Mouse (Mus musculus) stomach, embryonic 15.5 days (tissue): ENCODE measurements around the gene Col5a3. TPM values are rescaled to one million over a fixed set of nuclear protein-coding genes. Genes with fewer than 3 reads are reported as not detected.

Source experiments
- ATAC-seq: fragments of 200-750 bp; cut with Nextera tagmentation; 2 replicates; pipeline ENCODE4 v1.8.0; 2017; ENCODE audit warnings: low read depth, moderate number of reproducible peaks, moderate TSS enrichment; ENCODE audit not compliant: insufficient read depth, low FRiP score
- H3K27ac ChIP-seq: fragments of 300-500 bp; sonication (generic); 2 replicates; pipeline ENCODE4 v1.5.1; 2015; ENCODE audit warnings: mild to moderate bottlenecking, inconsistent platforms
- H3K27me3 ChIP-seq: fragments of 300-500 bp; sonication (generic); replicated peaks from 2 replicates; pipeline ENCODE4 v1.6.1; 2015; ENCODE audit warnings: inconsistent platforms
- H3K36me3 ChIP-seq: fragments of 300-500 bp; sonication (generic); 2 replicates; pipeline ENCODE4 v1.6.1; 2015; ENCODE audit warnings: inconsistent platforms
- H3K4me1 ChIP-seq: fragments of 300-500 bp; sonication (generic); 2 replicates; pipeline ENCODE4 v1.6.1; 2015; ENCODE audit warnings: inconsistent platforms
- H3K4me2 ChIP-seq: fragments of 300-500 bp; sonication (generic); 2 replicates; pipeline ENCODE4 v1.6.1; 2015; ENCODE audit warnings: mild to moderate bottlenecking, inconsistent platforms
- H3K4me3 ChIP-seq: fragments of 300-500 bp; sonication (generic); replicated peaks from 2 replicates; pipeline ENCODE4 v1.5.1; 2015; ENCODE audit warnings: inconsistent platforms
- H3K9ac ChIP-seq: fragments of 300-500 bp; sonication (generic); 2 replicates; pipeline ENCODE4 v1.6.1; 2015; ENCODE audit warnings: inconsistent platforms
- H3K9me3 ChIP-seq: fragments of 300-500 bp; sonication (generic); 2 replicates; pipeline ENCODE4 v1.6.1; 2016; ENCODE audit warnings: inconsistent platforms
- WGBS: fragments of 180-500 bp; shearing (Covaris S2); methylation state at CpG from one replicate; pipeline ENCODE4 v1.1.7; 2015; 5-methylcytosine and 5-hydroxymethylcytosine counted together
- polyA plus RNA-seq: library from polyadenylated mRNA; unstranded; fragments of >200 nt; fragmentation: Nextera tagmentation; extraction: Ambion mirVana; gene quantifications from 2 replicates; pipeline ENCODE4 v1.2.1, GENCODE M21; 2015

Col5a3 gene
- polyA plus RNA-seq, 1 experiment from 2014 or later = 3.5 TPM

DNA sequence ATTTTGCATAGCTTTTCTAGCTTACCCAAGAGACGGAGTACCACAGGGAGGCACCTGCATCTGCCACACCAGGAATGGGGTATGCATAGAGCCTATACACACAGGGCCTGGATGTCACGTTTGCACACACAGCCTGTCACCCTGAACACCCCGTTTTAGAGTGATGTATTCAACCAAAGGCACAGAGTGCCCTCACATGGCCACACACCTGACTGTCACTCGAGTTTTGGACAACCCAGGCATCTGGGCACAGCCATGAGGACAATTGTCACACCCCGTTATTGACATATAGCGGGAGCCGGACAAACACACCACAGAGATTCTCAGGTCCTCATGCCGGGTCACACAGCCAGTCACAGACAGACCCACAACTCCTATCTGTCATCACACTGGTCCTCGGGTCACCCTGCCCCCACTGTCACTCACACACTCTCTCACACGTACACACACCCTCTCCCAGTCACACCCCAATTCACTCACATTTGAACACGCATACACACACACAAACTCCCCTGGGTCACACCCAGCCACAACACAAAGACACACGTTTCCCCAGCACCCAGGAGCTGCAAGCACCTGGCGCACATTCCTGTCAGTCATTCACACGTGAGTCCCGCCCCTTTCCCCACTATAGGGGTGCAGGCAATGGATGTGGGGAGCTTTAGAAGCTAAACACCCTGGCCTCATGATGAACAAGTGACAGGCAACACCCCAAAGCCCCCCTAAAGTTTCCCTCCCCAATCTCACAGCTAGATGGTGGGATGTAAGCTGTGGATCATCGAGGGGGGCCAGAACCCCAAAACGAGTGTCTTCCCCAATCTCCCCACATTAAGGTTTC is 69.5 kb downstream of the Col5a3 start:
- ATAC-seq = no peak
- H3K9ac ChIP-seq = no peak overlapping the region
- 14% methylated on average over 17 of the region's 17 CpGs for WGBS
- peak overlapping the region; percentile 46 for H3K4me3 ChIP-seq
- no peaks in the 10 kb centered on the region for H3K36me3 ChIP-seq
- H3K27ac ChIP-seq = no peak overlapping the region
- H3K9me3 ChIP-seq = no peaks in the 10 kb centered on the region
- H3K4me1 ChIP-seq = peaks cover 20% of the 10 kb centered on the region
- peaks cover 41% of the 10 kb centered on the region for H3K27me3 ChIP-seq
- peak overlapping the region; percentile 85 for H3K4me2 ChIP-seq

DNA sequence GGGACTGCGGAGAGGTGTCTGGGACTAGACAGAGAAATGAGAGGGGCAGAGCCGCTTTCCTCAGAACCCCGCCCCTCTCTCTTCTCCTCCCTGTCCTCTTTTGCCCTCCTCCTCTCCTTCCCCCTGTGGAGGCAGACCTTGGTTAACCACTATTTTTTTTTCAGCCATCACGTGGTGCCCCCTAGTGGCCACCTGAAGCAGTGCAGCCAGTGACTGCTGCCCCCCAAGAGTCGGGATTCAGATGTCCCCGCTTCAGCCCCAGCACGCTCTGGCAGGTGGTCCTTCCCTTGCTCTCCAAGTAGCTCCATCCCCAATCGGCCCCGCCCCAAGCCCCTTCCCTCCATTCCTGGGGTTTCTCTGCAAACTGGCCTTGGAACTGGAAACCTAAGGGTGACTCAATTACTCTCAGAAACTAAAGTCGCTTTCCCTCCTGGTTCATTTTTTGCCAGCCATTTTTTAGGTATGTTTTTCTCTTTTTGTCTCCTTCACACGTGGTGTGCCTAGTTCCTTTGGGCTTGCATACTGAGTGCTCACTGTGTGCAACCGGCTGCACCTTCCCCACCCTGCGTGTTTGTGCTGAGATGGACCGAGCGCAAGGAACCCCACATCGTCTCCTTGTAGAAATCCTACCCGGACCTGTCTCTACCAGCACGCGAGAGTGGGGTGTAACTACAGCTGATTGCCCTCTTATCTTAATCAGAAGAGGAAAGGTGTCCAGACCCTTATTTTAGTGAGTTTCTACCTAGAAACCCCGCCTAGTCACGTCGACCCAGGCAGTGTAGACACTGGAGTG is 70.7 kb downstream of the Col5a3 start:
- Histone ChIP-seq H3K4me3 (no peak overlapping the region), H3K4me1 (peaks cover 20% of the 10 kb centered on the region), H3K27ac (no peak overlapping the region), H3K9ac (no peak overlapping the region), H3K27me3 (peaks cover 41% of the 10 kb centered on the region), H3K9me3 (no peaks in the 10 kb centered on the region), H3K36me3 (no peaks in the 10 kb centered on the region), H3K4me2 (no peak overlapping the region)
- ATAC-seq = no peak
- 15% methylated on average over 22 of the region's 22 CpGs for WGBS

DNA sequence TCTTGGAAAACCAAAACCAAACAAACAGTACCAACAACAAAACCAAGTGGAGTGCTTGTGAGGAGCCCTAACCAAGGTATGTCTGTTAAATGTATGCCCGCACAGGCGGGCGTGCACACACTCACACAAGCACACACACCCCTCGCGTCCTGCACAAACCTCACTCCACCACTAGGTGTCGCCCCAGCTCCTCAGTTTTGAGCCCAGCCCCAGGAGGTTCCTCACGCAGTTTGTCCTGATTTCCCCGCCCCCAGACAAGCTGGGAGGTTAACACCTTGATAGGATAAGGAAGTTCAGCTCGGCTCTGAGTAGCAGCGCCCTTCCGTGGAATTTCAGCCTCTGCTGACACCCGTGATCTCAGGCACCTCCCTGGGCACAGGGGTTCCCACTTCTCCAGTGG is 74.5 kb downstream of the Col5a3 start:
- WGBS = under 1% methylated on average over 12 of the region's 12 CpGs
- 0 out of 2 replicates have a peak overlapping the region, but pooled peaks have one; percentile 12 for H3K4me3 ChIP-seq

DNA sequence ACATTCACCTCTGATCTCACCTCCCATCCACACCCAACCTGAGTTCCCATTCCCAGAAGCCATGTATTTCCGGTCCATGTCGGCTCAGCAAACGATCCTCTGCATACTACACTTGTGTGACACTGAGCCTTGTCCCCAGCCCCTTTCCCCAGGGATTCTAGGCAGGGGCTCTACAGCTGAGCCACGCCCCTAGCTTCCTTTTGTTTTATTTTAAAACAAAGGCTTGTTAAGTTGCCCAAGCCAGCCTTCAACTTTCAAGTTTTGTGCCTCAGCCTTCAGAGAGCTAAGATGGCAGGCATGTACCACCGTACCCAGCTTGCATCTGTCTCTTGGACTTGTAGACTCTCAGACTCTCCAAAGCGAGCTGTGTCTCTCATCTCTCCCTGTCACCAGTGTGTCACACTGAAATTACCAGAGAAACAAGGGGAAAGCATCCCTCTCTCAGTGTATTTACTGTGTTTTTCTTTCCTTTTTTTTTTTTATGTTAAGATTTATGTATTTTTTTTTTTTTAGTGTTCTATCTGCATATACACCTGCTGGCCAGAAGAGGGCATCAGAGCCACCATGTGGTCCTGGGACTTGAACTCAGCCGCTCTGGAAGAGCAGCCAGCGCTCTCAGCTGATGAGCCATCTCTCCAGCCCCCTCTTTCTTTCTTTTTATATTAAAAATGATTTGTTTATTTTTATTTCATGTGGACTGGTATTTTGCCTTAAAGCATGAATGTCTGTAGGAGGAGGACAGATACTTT is 76.4 kb downstream of the Col5a3 start:
- no peaks in the 10 kb centered on the region for H3K9me3 ChIP-seq
- ATAC-seq = no peak
- no peak overlapping the region for H3K9ac ChIP-seq
- no peak overlapping the region for H3K27ac ChIP-seq
- peaks cover 5% of the 10 kb centered on the region; the same call in 1 of the 2 replicates for H3K27me3 ChIP-seq
- no peak overlapping the region for H3K4me2 ChIP-seq
- 44% methylated on average over 8 of the region's 8 CpGs for WGBS
- H3K4me3 ChIP-seq = no peak overlapping the region
- peaks cover 5% of the 10 kb centered on the region; the same call in 1 of the 2 replicates for H3K4me1 ChIP-seq
- H3K36me3 ChIP-seq = no peaks in the 10 kb centered on the region

More for the DNA sequence above, 74.5 kb downstream of the Col5a3 start:
- H3K9ac ChIP-seq = no peak overlapping the region
- H3K36me3 ChIP-seq = no peaks in the 10 kb centered on the region
- H3K4me1 ChIP-seq = peaks cover 8% of the 10 kb centered on the region; the same call in 1 of the 2 replicates
- H3K27me3 ChIP-seq = peaks cover 25% of the 10 kb centered on the region
- peak; percentile 83 for ATAC-seq
- H3K9me3 ChIP-seq = no peaks in the 10 kb centered on the region
- H3K27ac ChIP-seq = no peak overlapping the region
- peak overlapping the region; percentile 43 for H3K4me2 ChIP-seq

DNA sequence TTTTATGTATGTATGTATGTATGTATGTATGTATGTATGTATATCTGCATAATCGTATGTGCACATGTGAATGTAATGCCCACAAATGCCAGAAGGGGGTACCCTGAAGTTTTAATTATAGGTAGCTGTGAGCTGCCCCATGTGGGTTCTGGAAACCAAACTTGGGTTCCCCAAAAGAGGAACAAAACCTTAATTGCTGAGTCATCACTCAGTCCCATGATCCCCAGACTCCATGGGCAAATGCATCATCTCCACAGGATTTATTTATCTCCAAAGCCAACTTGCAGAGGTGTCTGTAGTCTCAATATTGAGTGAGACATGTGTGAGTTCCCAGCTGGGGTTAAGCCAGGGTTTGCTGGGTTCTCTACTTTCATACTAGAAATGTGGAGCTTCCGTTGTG is 77.6 kb downstream of the Col5a3 start:
- no peak for ATAC-seq
- Histone ChIP-seq H3K4me1 (peaks cover 5% of the 10 kb centered on the region; the same call in 1 of the 2 replicates), H3K4me2 (no peak overlapping the region), H3K36me3 (no peaks in the 10 kb centered on the region), H3K4me3 (no peak overlapping the region), H3K9ac (no peak overlapping the region), H3K9me3 (no peaks in the 10 kb centered on the region), H3K27ac (no peak overlapping the region), H3K27me3 (no peaks in the 10 kb centered on the region)
- 92% methylated on average over 2 of the region's 2 CpGs for WGBS

DNA sequence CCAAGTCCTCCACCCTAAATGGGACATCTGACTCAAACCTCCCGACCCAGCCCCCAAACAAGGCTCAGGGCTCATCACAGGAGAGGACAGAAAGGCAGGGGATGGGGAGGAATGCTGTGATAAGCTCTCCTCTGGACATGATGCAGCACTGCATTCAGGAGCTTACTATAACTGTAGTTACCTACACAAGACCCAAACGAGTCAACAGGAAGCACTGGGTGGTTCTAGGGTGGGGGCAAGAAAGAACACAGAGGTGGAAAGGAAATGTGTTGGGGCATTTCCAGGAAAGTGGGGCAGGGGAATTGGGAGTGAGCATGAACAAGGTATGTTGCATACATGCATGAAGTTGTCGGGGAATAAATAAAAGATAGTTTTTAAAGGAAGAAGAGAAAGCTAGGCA is 80.2 kb downstream of the Col5a3 start:
- no peak overlapping the region for H3K9ac ChIP-seq
- H3K27me3 ChIP-seq = no peaks in the 10 kb centered on the region
- WGBS = 71% methylated on average over 3 of the region's 3 CpGs
- H3K36me3 ChIP-seq = no peaks in the 10 kb centered on the region
- no peaks in the 10 kb centered on the region for H3K4me1 ChIP-seq
- H3K4me3 ChIP-seq = no peak overlapping the region
- H3K4me2 ChIP-seq = no peak overlapping the region
- H3K9me3 ChIP-seq = no peaks in the 10 kb centered on the region
- no peak overlapping the region for H3K27ac ChIP-seq
- no peak for ATAC-seq

DNA sequence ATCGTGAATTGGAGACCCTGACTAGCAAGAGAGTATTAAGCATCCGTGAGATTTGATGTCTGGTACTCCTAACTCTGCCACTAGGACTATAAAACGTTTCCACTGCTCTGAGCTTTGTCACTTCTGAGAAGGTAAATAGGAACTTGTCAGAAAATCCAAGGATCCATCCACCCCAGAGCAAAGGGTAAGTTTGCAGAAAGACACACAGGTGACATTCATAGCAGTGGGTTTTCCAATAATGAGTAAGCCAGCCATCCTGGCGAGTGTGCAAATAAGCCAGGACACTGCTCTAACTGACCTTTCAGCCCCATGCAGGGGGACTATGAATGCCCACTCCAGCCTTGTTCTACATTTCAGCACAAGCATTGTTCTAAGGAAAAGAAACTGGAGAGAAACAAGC is 83.1 kb downstream of the Col5a3 start:
- H3K9ac ChIP-seq = no peak overlapping the region
- no peaks in the 10 kb centered on the region for H3K9me3 ChIP-seq
- 55% methylated on average over 4 of the region's 4 CpGs for WGBS
- peaks cover 27% of the 10 kb centered on the region for H3K27me3 ChIP-seq
- H3K4me2 ChIP-seq = no peak overlapping the region
- H3K4me3 ChIP-seq = no peak overlapping the region
- no peak overlapping the region for H3K27ac ChIP-seq
- no peaks in the 10 kb centered on the region for H3K36me3 ChIP-seq
- H3K4me1 ChIP-seq = peaks cover 12% of the 10 kb centered on the region
- ATAC-seq = no peak

DNA sequence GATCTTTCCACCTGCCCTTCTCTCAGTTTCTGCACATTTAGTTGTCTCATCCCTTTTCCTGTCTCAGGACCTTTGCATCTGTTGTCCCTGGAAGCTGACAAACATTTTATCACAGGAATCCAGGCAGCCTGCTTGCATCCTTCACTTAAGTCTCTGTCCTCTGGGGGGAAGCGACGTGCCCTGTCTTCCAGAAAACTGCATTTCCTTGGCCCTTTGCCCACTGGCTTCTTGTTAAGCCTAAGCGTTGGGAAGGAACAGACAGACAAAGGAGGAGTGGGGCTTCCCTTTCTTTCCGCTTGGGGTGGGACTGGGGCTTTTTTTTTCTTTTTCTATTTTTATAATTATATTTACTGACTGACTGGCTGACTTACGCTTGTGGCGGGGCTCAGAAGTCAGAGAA is 85.4 kb downstream of the Col5a3 start:
- peaks cover 46% of the 10 kb centered on the region for H3K27me3 ChIP-seq
- 43% methylated on average over 6 of the region's 6 CpGs for WGBS
- no peaks in the 10 kb centered on the region for H3K36me3 ChIP-seq

DNA sequence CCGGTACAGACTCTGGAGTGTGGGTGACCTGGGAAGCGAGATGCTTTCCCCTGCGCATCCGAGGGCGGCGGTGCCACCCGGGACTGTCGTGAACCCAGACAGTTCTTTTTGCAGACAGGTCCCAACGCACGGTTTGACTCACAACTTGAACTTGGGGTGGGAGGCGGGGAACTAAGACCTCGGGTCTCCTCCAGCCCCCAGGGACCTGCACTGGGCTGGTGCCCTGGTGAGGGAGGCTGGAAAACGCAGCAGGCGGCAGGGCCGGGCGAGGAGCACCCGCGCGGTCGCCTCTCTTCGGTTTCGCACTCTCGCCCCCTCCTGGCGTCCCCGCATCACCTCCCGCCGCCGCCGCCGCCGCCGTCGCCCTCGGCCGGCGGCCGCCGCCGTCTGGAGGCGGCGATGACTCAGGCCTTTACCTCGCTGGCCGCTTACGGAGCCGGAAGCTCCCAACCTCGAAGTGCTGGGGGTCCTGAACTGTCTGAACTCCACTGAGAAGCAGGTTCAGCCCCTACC is 87.2 kb downstream of the Col5a3 start:
- no peaks in the 10 kb centered on the region for H3K9me3 ChIP-seq
- peaks cover 22% of the 10 kb centered on the region for H3K4me1 ChIP-seq
- H3K4me2 ChIP-seq = peak overlapping the region; percentile 97
- WGBS = 1% methylated on average over 46 of the region's 46 CpGs
- H3K36me3 ChIP-seq = no peaks in the 10 kb centered on the region
- no peak overlapping the region for H3K27ac ChIP-seq
- peak overlapping the region; percentile 48 for H3K4me3 ChIP-seq
- peak overlapping the region; percentile 10; the same call in 1 of the 2 replicates for H3K9ac ChIP-seq
- H3K27me3 ChIP-seq = peaks cover 46% of the 10 kb centered on the region
- peak; percentile 41; the same call in 1 of the 2 replicates for ATAC-seq

More for the DNA sequence above, 85.4 kb downstream of the Col5a3 start:
- no peak overlapping the region for H3K4me2 ChIP-seq
- peaks cover 22% of the 10 kb centered on the region for H3K4me1 ChIP-seq
- ATAC-seq = no peak
- H3K4me3 ChIP-seq = no peak overlapping the region
- no peak overlapping the region for H3K27ac ChIP-seq
- H3K9ac ChIP-seq = no peak overlapping the region
- H3K9me3 ChIP-seq = no peaks in the 10 kb centered on the region

DNA sequence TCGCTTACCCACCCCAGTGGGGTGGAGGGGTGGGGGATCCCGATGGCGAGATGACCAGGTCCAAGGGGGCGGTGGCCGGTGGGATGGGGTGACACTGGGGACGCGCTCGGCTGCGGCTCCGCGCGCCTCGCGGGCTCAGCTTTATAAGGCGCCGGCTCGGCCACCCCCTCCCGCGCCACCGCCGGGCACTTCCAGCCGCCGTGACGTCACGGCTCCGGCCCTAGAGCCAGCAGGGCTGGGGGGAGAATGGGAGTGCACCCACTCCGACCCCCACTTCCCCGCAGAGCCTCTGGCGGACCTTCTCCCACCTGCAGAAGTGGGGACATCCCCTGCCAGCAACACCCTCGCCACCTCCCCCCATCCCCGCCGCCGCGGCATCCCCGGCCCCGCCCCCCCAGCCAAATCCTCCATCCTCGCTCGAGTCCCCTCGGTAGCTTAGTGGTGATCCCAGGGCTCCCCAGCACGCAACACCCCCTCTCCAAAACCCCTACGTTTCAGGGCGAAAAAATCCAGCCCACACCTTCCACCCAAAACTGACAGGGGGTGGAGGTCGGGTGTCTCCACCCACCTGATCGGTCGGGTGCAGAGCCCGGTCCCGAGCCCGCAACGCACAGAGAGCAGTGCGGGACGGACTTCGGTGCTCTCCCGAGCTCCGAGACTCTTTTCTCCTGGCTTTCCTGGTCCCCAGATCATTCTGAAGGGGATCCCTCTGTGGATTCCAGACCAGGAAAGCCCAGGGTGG is 87.8 kb downstream of the Col5a3 start:
- no peaks in the 10 kb centered on the region for H3K36me3 ChIP-seq
- H3K9me3 ChIP-seq = no peaks in the 10 kb centered on the region
- 0 out of 2 replicates have a peak, but pooled peaks have one; percentile 29 for ATAC-seq
- H3K27me3 ChIP-seq = peaks cover 46% of the 10 kb centered on the region
- under 1% methylated on average over 54 of the region's 54 CpGs for WGBS
- peak overlapping the region; percentile 97 for H3K4me2 ChIP-seq
- no peak overlapping the region for H3K27ac ChIP-seq
- H3K4me1 ChIP-seq = peaks cover 22% of the 10 kb centered on the region
- peak overlapping the region; percentile 48 for H3K4me3 ChIP-seq
- peak overlapping the region; percentile 10; the same call in 1 of the 2 replicates for H3K9ac ChIP-seq
